Mouse (Mus musculus) liver, adult 2 months (tissue): Measurements from ENCODE around the gene Ms4a6b. TPM values are rescaled to one million over a fixed set of nuclear protein-coding genes. Genes with fewer than 3 reads are reported as not detected.
"Not testable (repeated sequence)": the region's sequence is repeated elsewhere in the genome, so short reads cannot be mapped to it uniquely, and the experiment has no call there.

ENCODE experiments used
- DNase-seq: peaks from one replicate; pipeline ENCODE4 v3.0.0-alpha.2; 2011; ENCODE audit warnings: low read depth, low spot score; ENCODE audit errors: extremely low read depth
- H3K27ac ChIP-seq: fragments of 200-500 bp; replicated peaks from 2 replicates; pipeline ENCODE4 v1.5.1; 2012; ENCODE audit warnings: low read depth, mild to moderate bottlenecking, control low read depth, inconsistent platforms, low read length; ENCODE audit not compliant: insufficient read depth
- H3K27me3 ChIP-seq: fragments of 200-500 bp; 2 replicates; pipeline ENCODE4 v1.6.1; 2012; ENCODE audit warnings: mild to moderate bottlenecking, moderate library complexity, low read length, inconsistent platforms; ENCODE audit not compliant: control insufficient read depth, insufficient read depth
- H3K36me3 ChIP-seq: fragments of 200-500 bp; 2 replicates; pipeline ENCODE4 v1.6.1; 2012; ENCODE audit warnings: low read length, inconsistent platforms; ENCODE audit not compliant: control insufficient read depth, insufficient read depth
- H3K4me1 ChIP-seq: fragments of 200-500 bp; 2 replicates; pipeline ENCODE4 v1.6.1; 2011; ENCODE audit warnings: low read length; ENCODE audit not compliant: control insufficient read depth, insufficient read depth
- H3K4me3 ChIP-seq: fragments of 200-500 bp; 2 replicates; pipeline ENCODE4 v1.5.1; 2011; ENCODE audit warnings: low read depth, mild to moderate bottlenecking, control low read depth, low read length, moderate library complexity; ENCODE audit not compliant: insufficient read depth
- H3K79me2 ChIP-seq: fragments of 200-500 bp; 2 replicates; pipeline ENCODE4 v1.6.1; 2012; ENCODE audit warnings: inconsistent platforms, mild to moderate bottlenecking, low read length, moderate library complexity; ENCODE audit not compliant: control insufficient read depth, insufficient read depth
- H3K9ac ChIP-seq: fragments of 200-500 bp; 2 replicates; pipeline ENCODE4 v1.6.1; 2012; ENCODE audit warnings: low read depth, mild to moderate bottlenecking, control low read depth, inconsistent platforms, low read length
- CTCF ChIP-seq: fragments of 200-500 bp; IDR thresholded peaks from 2 replicates; pipeline ENCODE4 v1.5.1; 2011; ENCODE audit warnings: low read depth, low read length, control low read depth
- POLR2A ChIP-seq: fragments of 200-500 bp; IDR thresholded peaks from 2 replicates; pipeline ENCODE4 v1.6.1; 2011; ENCODE audit warnings: low read length, control low read depth; ENCODE audit not compliant: insufficient read depth; ENCODE audit errors: extremely low read depth
- WGBS: fragments of 180-500 bp; shearing (Covaris S2); methylation state at CpG from one replicate; pipeline ENCODE4 v1.1.7; 2018; 5-methylcytosine and 5-hydroxymethylcytosine counted together
- polyA plus RNA-seq: library from polyadenylated mRNA; depleted of rRNA; stranded (reverse); fragments of >200 nt; gene quantifications from 2 replicates; pipeline ENCODE4 v1.2.3, GENCODE M21; 2012; rRNA removed
- total RNA-seq: library from RNA; depleted of rRNA; stranded (reverse); fragments of >200 nt; gene quantifications from 2 replicates; pipeline ENCODE4 v1.2.3, GENCODE M21; 2014; rRNA removed

Ms4a6b gene
- total RNA-seq, result 3.2 and 4.7 TPM in 2 replicates
- 0.61 and 0.98 TPM in 2 replicates for polyA plus RNA-seq

- Histone ChIP-seq H3K9ac (no peak within 1 kb of the TSS), H3K36me3 (no peaks in the 10 kb centered on the region), H3K79me2 (no peaks in the 10 kb centered on the region), H3K27me3 (no peaks in the 10 kb centered on the region), H3K27ac (no peak within 1 kb of the TSS), H3K4me1 (peaks cover 6% of the 10 kb centered on the region; the same call in 1 of the 2 replicates), H3K4me3 (no peak within 1 kb of the TSS)
- no peak for DNase-seq
- no peak for TF ChIP-seq POLR2A
- no peak for TF ChIP-seq CTCF
Measured at GRCm38 (mm10) chr19:11516246-11516645, at the start of gene Ms4a6b. Gene Ms4a6b, plus strand, starts transcription at chr19:11516512.

GRCm38 (mm10) chr19:11468361-11468760, 48.0 kb upstream of the Ms4a6b start:
- DNase-seq, H3K4me3 ChIP-seq, H3K4me1 ChIP-seq, H3K79me2 ChIP-seq, H3K36me3 ChIP-seq, H3K27me3 ChIP-seq, H3K27ac ChIP-seq, H3K9ac ChIP-seq: not testable (repeated sequence)
- 74% methylated on average over 1 of the region's 1 CpGs for WGBS

DNA sequence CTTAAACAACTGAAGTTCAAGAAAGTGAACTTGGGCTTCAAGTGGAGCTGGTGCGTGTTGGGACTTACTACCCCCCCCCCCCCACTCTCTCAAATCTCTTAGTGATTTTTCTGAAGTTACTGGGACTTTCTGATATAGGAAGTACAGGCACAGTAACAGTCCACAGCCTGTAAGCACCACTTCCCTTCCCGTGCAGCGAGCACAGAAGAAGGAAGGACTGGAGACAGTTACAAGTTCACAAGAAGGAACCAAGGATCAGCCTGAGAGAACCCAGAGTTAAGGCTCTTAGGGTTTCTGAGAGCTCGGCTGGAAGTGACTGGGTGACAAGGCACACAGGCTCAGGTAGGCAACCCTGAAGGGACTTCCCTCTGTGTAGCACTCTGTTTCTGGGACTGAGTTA, 47.1 kb upstream of the Ms4a6b start, which contains the start of gene Ms4a6c:
Ms4a6c (plus strand) TSS at position 152 of the 400 bp plus-strand sequence.
- DNase-seq, result peak; percentile 25
- H3K36me3 ChIP-seq, H3K79me2 ChIP-seq, H3K27me3 ChIP-seq, H3K9ac ChIP-seq, H3K4me3 ChIP-seq, H3K4me1 ChIP-seq: not testable (repeated sequence)
- WGBS, result 87% methylated on average over 4 of the region's 4 CpGs
- peak within 1 kb of the TSS; percentile 47; the same call in 1 of the 2 replicates for H3K27ac ChIP-seq

DNA sequence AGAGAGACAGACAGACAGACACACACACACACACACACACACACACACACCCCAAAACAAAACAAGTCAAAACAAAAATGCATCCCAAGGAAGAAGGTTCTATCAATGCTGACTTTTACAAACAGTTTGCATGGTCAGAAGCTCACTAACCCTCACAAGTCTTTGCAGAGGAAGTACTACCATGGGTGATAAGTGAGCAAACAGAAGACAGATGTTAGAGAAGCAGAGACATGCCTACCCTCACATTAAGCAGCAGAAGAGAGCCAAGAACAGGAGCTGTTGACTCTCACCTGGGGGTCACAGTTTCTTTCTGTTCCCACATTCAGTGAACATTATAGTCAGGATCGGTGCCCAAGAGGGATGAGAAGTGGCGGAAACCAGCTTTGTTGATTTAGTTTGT, 36.6 kb upstream of the Ms4a6b start:
- no peak for DNase-seq
- H3K27ac ChIP-seq, result no peak overlapping the region
- no peaks in the 10 kb centered on the region for H3K36me3 ChIP-seq
- no peaks in the 10 kb centered on the region for H3K4me1 ChIP-seq
- WGBS, result 86% methylated on average over 2 of the region's 2 CpGs
- H3K4me3 ChIP-seq, result no peak overlapping the region
- TF ChIP-seq CTCF (no peak), POLR2A (no peak)
- H3K9ac ChIP-seq, result no peak overlapping the region
- no peaks in the 10 kb centered on the region for H3K79me2 ChIP-seq
- H3K27me3 ChIP-seq, result no peaks in the 10 kb centered on the region

DNA sequence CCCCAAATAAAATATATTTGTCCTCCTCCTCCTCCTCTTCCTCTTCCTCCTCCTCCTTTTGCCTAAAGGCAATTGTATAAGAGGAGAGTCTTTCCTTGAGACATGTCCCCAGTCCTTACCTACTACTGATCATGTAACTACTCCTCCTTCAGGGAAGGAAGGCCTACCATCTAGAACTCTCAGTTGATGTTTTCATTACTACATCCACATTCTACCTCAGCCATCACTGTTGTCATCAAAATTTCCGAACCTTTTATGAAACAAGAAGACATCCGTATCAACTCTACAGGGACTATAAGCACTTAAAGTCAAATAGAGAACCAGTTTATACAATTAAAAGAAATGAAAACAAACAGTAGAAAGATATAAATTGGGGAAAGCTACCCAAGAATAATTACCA, 33.6 kb upstream of the Ms4a6b start:
- H3K27me3 ChIP-seq, result no peaks in the 10 kb centered on the region
- no peaks in the 10 kb centered on the region for H3K79me2 ChIP-seq
- TF ChIP-seq POLR2A, result no peak
- TF ChIP-seq CTCF, result no peak
- WGBS, result 93% methylated on average over 2 of the region's 2 CpGs
- no peak for DNase-seq
- no peak overlapping the region for H3K9ac ChIP-seq
- H3K4me3 ChIP-seq, result no peak overlapping the region
- H3K36me3 ChIP-seq, result no peaks in the 10 kb centered on the region
- no peak overlapping the region for H3K27ac ChIP-seq
- no peaks in the 10 kb centered on the region for H3K4me1 ChIP-seq

GRCm38 (mm10) chr19:11483941-11484340, 32.4 kb upstream of the Ms4a6b start:
- Histone ChIP-seq H3K79me2 (no peaks in the 10 kb centered on the region), H3K27ac (no peak overlapping the region)

More at GRCm38 (mm10) chr19:11483941-11484340, 32.4 kb upstream of the Ms4a6b start:
- no peak overlapping the region for H3K4me3 ChIP-seq
- WGBS, result 71% methylated on average over 4 of the region's 4 CpGs
- no peak overlapping the region for H3K9ac ChIP-seq
- no peaks in the 10 kb centered on the region for H3K4me1 ChIP-seq
- DNase-seq, result no peak
- no peak for TF ChIP-seq POLR2A
- TF ChIP-seq CTCF, result no peak
- H3K36me3 ChIP-seq, result no peaks in the 10 kb centered on the region
- no peaks in the 10 kb centered on the region for H3K27me3 ChIP-seq
